Mouse (Mus musculus) cerebellum, adult 2 months (tissue): ENCODE measurements at regions not wholly inside any gene's neighbourhood (a gene's known extent, or its start where the extent isn't known, plus 50 kb on each side); places are given as distances from the start of the nearest gene placed in this dataset.

Experiments used
- CTCF ChIP-seq: fragments of 200-500 bp; IDR thresholded peaks from 2 replicates; pipeline ENCODE4 v1.5.1; 2011; ENCODE audit warnings: low read depth, mild to moderate bottlenecking, control low read depth, low read length, moderate library complexity, borderline replicate concordance; ENCODE audit not compliant: insufficient read depth
- POLR2A ChIP-seq: fragments of 200-500 bp; IDR thresholded peaks from 2 replicates; pipeline ENCODE4 v1.6.1; 2011; ENCODE audit warnings: low read length, control low read depth, borderline replicate concordance; ENCODE audit not compliant: insufficient read depth

DNA sequence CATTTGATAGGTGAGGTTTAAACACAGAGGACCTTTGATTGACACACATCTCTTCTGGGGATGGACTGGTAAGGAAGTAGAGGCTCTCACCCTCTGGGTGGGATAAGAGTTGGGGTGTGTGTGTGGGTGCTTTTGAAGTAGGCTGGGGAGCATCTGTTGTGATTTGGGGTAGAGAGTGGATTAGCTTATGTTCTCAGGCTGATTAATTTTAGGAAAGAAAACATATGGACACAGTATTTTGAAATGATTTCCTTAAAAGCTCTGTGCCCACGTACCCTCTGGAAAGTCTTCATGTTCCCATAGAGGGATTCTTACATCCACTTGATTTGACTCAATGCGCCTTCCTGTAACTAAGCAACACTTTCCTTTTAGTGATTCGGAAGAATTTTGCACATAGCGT lies 89.4 kb downstream of the Zfp281 start:
- no peak for TF ChIP-seq CTCF
- no peak for TF ChIP-seq POLR2A
